Mouse (Mus musculus): Measurements from ENCODE around the gene Lad1. TPM values are rescaled to one million over a fixed set of nuclear protein-coding genes. Genes with fewer than 3 reads are reported as not detected.

The Lad1 gene
- polyA plus RNA-seq, 2 experiments, result 12.2 to 25.9 TPM

GRCm38 (mm10) chr1:135846632-135847031 lies 28.2 kb downstream of the Lad1 start:
- 76% methylated on average over 5 of the region's 5 CpGs for WGBS
- Histone ChIP-seq H3K9me3 (ENCODE audit: control insufficient read depth, low read length) (no peaks in the 10 kb centered on the region), H3K36me3 (ENCODE audit: control insufficient read depth, insufficient read depth, low read length) (no peaks in the 10 kb centered on the region), H3K27me3 (ENCODE audit: control insufficient read depth, insufficient read depth, low read length) (no peaks in the 10 kb centered on the region), H3K4me2 (replicated peaks; ENCODE audit: low read depth, low read length, severe bottlenecking) (no peak overlapping the region), H3K27ac (replicated peaks; ENCODE audit: low read depth, low read length) (no peak overlapping the region), H3K4me3 (replicated peaks; ENCODE audit: low read length) (no peak overlapping the region), H3K9ac (ENCODE audit: low read depth, low read length, severe bottlenecking) (no peak overlapping the region), H3K4me1 (ENCODE audit: control insufficient read depth, insufficient read depth, low read length) (no peaks in the 10 kb centered on the region)
- TF ChIP-seq POLR2A (IDR thresholded peaks at IDR 0.05; ENCODE audit: borderline replicate concordance, extremely low read depth, insufficient read depth, insufficient read length), result no peak
- no peak for ATAC-seq (ENCODE audit: low FRiP score, low read depth)
- no peak for DNase-seq (ENCODE audit: low spot score)

- TF ChIP-seq POLR2A (IDR thresholded peaks at IDR 0.05; ENCODE audit: borderline replicate concordance, extremely low read depth, insufficient read depth, insufficient read length), result no peak
- no peak for ATAC-seq (ENCODE audit: low FRiP score, low read depth)
- Histone ChIP-seq H3K27ac (replicated peaks; ENCODE audit: low read depth, low read length) (no peak overlapping the region), H3K4me3 (replicated peaks; ENCODE audit: low read length) (no peak overlapping the region), H3K9me3 (ENCODE audit: control insufficient read depth, low read length) (no peaks in the 10 kb centered on the region), H3K27me3 (ENCODE audit: control insufficient read depth, insufficient read depth, low read length) (no peaks in the 10 kb centered on the region), H3K4me2 (replicated peaks; ENCODE audit: low read depth, low read length, severe bottlenecking) (no peak overlapping the region), H3K36me3 (ENCODE audit: control insufficient read depth, insufficient read depth, low read length) (no peaks in the 10 kb centered on the region), H3K4me1 (ENCODE audit: control insufficient read depth, insufficient read depth, low read length) (no peaks in the 10 kb centered on the region), H3K9ac (ENCODE audit: low read depth, low read length, severe bottlenecking) (no peak overlapping the region)
- 29% methylated on average over 6 of the region's 6 CpGs for WGBS
- no peak for DNase-seq (ENCODE audit: low spot score)
Measured at GRCm38 (mm10) chr1:135847139-135847562, 28.8 kb downstream of the Lad1 start.

- DNase-seq (ENCODE audit: low spot score) (no peak), ATAC-seq (ENCODE audit: low FRiP score, low read depth) (no peak)
- no peak overlapping the region for H3K27ac ChIP-seq (replicated peaks; ENCODE audit: low read depth, low read length)
- no peaks in the 10 kb centered on the region for H3K9me3 ChIP-seq (ENCODE audit: control insufficient read depth, low read length)
- H3K4me2 ChIP-seq (replicated peaks; ENCODE audit: low read depth, low read length, severe bottlenecking), result no peak overlapping the region
- no peak overlapping the region for H3K4me3 ChIP-seq (replicated peaks; ENCODE audit: low read length)
- 0 out of 2 replicates have a peak, but pooled peaks cover 3% of the 10 kb centered on the region for H3K4me1 ChIP-seq (ENCODE audit: control insufficient read depth, insufficient read depth, low read length)
- no peaks in the 10 kb centered on the region for H3K36me3 ChIP-seq (ENCODE audit: control insufficient read depth, insufficient read depth, low read length)
- no peak for TF ChIP-seq POLR2A (IDR thresholded peaks at IDR 0.05; ENCODE audit: borderline replicate concordance, extremely low read depth, insufficient read depth, insufficient read length)
- 85% methylated on average over 17 of the region's 17 CpGs for WGBS
- H3K27me3 ChIP-seq (ENCODE audit: control insufficient read depth, insufficient read depth, low read length), result no peaks in the 10 kb centered on the region
- no peak overlapping the region for H3K9ac ChIP-seq (ENCODE audit: low read depth, low read length, severe bottlenecking)
Measured at GRCm38 (mm10) chr1:135847611-135848351, 29.4 kb downstream of the Lad1 start.

GRCm38 (mm10) chr1:135850722-135851512 lies 32.5 kb downstream of the Lad1 start:
- Histone ChIP-seq H3K4me3 (replicated peaks; ENCODE audit: low read length) (no peak overlapping the region), H3K9ac (ENCODE audit: low read depth, low read length, severe bottlenecking) (no peak overlapping the region), H3K4me2 (replicated peaks; ENCODE audit: low read depth, low read length, severe bottlenecking) (no peak overlapping the region), H3K9me3 (ENCODE audit: control insufficient read depth, low read length) (no peaks in the 10 kb centered on the region), H3K4me1 (ENCODE audit: control insufficient read depth, insufficient read depth, low read length) (0 out of 2 replicates have a peak, but pooled peaks cover 3% of the 10 kb centered on the region), H3K27me3 (ENCODE audit: control insufficient read depth, insufficient read depth, low read length) (no peaks in the 10 kb centered on the region), H3K36me3 (ENCODE audit: control insufficient read depth, insufficient read depth, low read length) (no peaks in the 10 kb centered on the region), H3K27ac (replicated peaks; ENCODE audit: low read depth, low read length) (no peak overlapping the region)
- DNase-seq (ENCODE audit: low spot score) (no peak), ATAC-seq (ENCODE audit: low FRiP score, low read depth) (no peak)
- TF ChIP-seq POLR2A (IDR thresholded peaks at IDR 0.05; ENCODE audit: borderline replicate concordance, extremely low read depth, insufficient read depth, insufficient read length), result no peak
- 71% methylated on average over 12 of the region's 12 CpGs for WGBS

GRCm38 (mm10) chr1:135852044-135852756 lies 33.8 kb downstream of the Lad1 start:
- no peak for DNase-seq (ENCODE audit: low spot score)
- WGBS, result 74% methylated on average over 13 of the region's 13 CpGs
- ATAC-seq (ENCODE audit: low FRiP score, low read depth), result no peak

More at GRCm38 (mm10) chr1:135852044-135852756, 33.8 kb downstream of the Lad1 start:
- H3K9ac ChIP-seq (ENCODE audit: low read depth, low read length, severe bottlenecking), result no peak overlapping the region
- no peaks in the 10 kb centered on the region for H3K27me3 ChIP-seq (ENCODE audit: control insufficient read depth, insufficient read depth, low read length)
- 0 out of 2 replicates have a peak, but pooled peaks cover 3% of the 10 kb centered on the region for H3K4me1 ChIP-seq (ENCODE audit: control insufficient read depth, insufficient read depth, low read length)
- no peak overlapping the region for H3K4me2 ChIP-seq (replicated peaks; ENCODE audit: low read depth, low read length, severe bottlenecking)
- no peak overlapping the region for H3K4me3 ChIP-seq (replicated peaks; ENCODE audit: low read length)
- no peaks in the 10 kb centered on the region for H3K36me3 ChIP-seq (ENCODE audit: control insufficient read depth, insufficient read depth, low read length)
- no peaks in the 10 kb centered on the region for H3K9me3 ChIP-seq (ENCODE audit: control insufficient read depth, low read length)
- TF ChIP-seq POLR2A (IDR thresholded peaks at IDR 0.05; ENCODE audit: borderline replicate concordance, extremely low read depth, insufficient read depth, insufficient read length), result no peak
- H3K27ac ChIP-seq (replicated peaks; ENCODE audit: low read depth, low read length), result no peak overlapping the region

Data from limb, embryonic 14.5 days (tissue).